Mouse (Mus musculus) spleen, adult 2 months (tissue): ENCODE results near the gene Tceal3. TPM values are rescaled to one million over a fixed set of nuclear protein-coding genes. Genes with fewer than 3 reads are reported as not detected.
"Not testable (repeated sequence)": the region's sequence is repeated elsewhere in the genome, so short reads cannot be mapped to it uniquely, and the experiment has no call there.

Experiments used
- DNase-seq, 2 experiments: peaks; one replicate each; pipeline versions ENCODE4 v3.0.0 to v3.0.0-alpha.2; 2012 to 2021; ENCODE audit warnings: low spot score in 2 of 2, low read depth in 1 of 2
- H3K27ac ChIP-seq: fragments of 200-500 bp; 2 replicates; pipeline ENCODE4 v1.5.1; 2012; ENCODE audit warnings: low read length, inconsistent platforms; ENCODE audit not compliant: insufficient read depth
- H3K27me3 ChIP-seq: fragments of 200-500 bp; 2 replicates; pipeline ENCODE4 v1.6.1; 2012; ENCODE audit warnings: mild to moderate bottlenecking, moderate library complexity, low read length, inconsistent platforms; ENCODE audit not compliant: control insufficient read depth, insufficient read depth
- H3K36me3 ChIP-seq: fragments of 200-500 bp; 2 replicates; pipeline ENCODE4 v1.6.1; 2012; ENCODE audit warnings: mild to moderate bottlenecking, low read length, inconsistent platforms; ENCODE audit not compliant: control insufficient read depth, insufficient read depth
- H3K4me1 ChIP-seq: fragments of 200-500 bp; 2 replicates; pipeline ENCODE4 v1.6.1; 2011; ENCODE audit warnings: inconsistent platforms; ENCODE audit not compliant: control insufficient read depth, insufficient read depth, insufficient read length
- H3K4me3 ChIP-seq: fragments of 200-500 bp; 2 replicates; pipeline ENCODE4 v1.5.1; 2011; ENCODE audit warnings: mild to moderate bottlenecking, inconsistent platforms; ENCODE audit not compliant: insufficient read depth, insufficient read length; ENCODE audit errors: extremely low read depth
- CTCF ChIP-seq: fragments of 200-500 bp; IDR thresholded peaks from 2 replicates; pipeline ENCODE4 v1.5.1; 2011; ENCODE audit warnings: mild to moderate bottlenecking, inconsistent platforms; ENCODE audit not compliant: insufficient read depth, insufficient read length, insufficient replicate concordance; ENCODE audit errors: extremely low read depth
- POLR2A ChIP-seq: fragments of 200-500 bp; IDR thresholded peaks from 2 replicates; pipeline ENCODE4 v1.6.1; 2011; ENCODE audit warnings: low read depth, low read length, inconsistent platforms
- WGBS: fragments of 180-500 bp; shearing (Covaris S2); methylation state at CpG from one replicate; pipeline ENCODE4 v1.1.7; 2018; 5-methylcytosine and 5-hydroxymethylcytosine counted together
- polyA plus RNA-seq: library from polyadenylated mRNA; depleted of rRNA; stranded (reverse); fragments of >200 nt; gene quantifications from 2 replicates; pipeline ENCODE4 v1.2.3, GENCODE M21; 2012

The Tceal3 gene
- polyA plus RNA-seq, 1 experiment = 1.1 TPM

- H3K27me3 ChIP-seq = no peaks in the 10 kb centered on the region
- no peaks in the 10 kb centered on the region for H3K36me3 ChIP-seq
- no peak for TF ChIP-seq CTCF
- no peak for TF ChIP-seq POLR2A
- H3K27ac ChIP-seq = no peak overlapping the region
- no peaks in the 10 kb centered on the region for H3K4me1 ChIP-seq
- no peak for DNase-seq
- H3K4me3 ChIP-seq = no peak overlapping the region
- 79% methylated on average over 2 of the region's 2 CpGs for WGBS
Measured at GRCm38 (mm10) chrX:136668794-136669193, 78.2 kb downstream of the Tceal3 start.

GRCm38 (mm10) chrX:136680989-136681388, 90.3 kb downstream of the Tceal3 start:
- H3K4me1 ChIP-seq = no peaks in the 10 kb centered on the region
- no peak for DNase-seq
- no peaks in the 10 kb centered on the region for H3K36me3 ChIP-seq
- H3K27me3 ChIP-seq = no peaks in the 10 kb centered on the region
- no peak overlapping the region for H3K27ac ChIP-seq
- no peak for TF ChIP-seq CTCF
- no peak for TF ChIP-seq POLR2A
- WGBS = 65% methylated on average over 3 of the region's 3 CpGs
- no peak overlapping the region for H3K4me3 ChIP-seq

DNA sequence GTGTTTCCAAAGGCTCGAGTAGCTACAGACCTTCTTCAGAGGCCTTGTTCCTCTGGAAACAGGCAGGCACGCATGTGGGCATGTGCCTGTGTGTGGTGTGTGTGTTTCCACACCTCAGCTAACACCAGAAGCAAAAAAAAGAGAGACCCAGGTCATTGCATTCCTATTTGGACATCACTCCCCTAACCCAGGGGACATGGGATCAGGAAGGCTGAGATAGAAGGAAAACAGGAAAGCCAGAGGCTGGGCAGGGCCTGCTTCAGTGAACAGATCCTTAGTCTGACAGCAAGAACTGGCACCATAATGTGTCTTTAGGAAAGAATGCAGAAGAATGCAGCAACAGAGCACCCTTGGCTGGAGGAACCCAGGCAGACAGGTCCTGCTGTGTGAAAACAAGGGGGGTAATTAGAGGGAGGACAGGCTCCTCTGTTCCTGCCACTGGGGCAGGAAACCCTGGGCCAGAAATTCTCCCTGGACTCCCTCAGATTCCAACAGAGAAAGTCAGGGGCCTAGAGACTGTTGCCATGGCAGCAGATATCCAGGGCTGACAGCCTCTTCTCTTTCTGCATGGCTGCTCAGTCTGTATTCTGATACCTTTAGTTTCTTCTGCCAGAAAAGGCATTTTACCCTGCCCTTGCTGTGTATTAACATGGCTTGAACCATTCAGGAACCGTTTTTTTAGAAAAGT, 101.1 kb downstream of the Tceal3 start:
- not testable (repeated sequence) for H3K27me3 ChIP-seq, DNase-seq

DNA sequence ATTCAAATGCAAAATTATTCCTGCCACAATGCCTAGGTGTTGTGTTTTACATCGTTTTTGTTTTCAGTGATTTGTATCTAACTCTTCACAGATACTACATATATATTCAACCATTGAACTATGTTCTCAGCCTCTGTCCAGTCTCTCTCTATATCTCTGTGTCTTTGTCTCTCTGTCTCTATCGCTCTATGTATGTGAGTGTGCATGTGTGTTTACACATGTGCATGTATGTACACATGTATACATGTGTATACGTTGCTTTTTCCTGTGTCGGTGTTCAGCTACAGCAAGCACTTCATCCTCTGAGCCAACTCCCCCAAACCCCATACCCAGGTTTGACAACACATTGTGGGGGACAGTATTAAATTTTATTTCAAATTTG, 101.6 kb downstream of the Tceal3 start:
- H3K27ac ChIP-seq = no peak overlapping the region
- H3K4me3 ChIP-seq = no peak overlapping the region
- 86% methylated on average over 4 of the region's 4 CpGs for WGBS
- no peaks in the 10 kb centered on the region for H3K27me3 ChIP-seq
- no peak for DNase-seq
- H3K36me3 ChIP-seq = no peaks in the 10 kb centered on the region
- no peak for TF ChIP-seq CTCF
- TF ChIP-seq POLR2A = no peak
- no peaks in the 10 kb centered on the region for H3K4me1 ChIP-seq

More for the DNA sequence above, 101.1 kb downstream of the Tceal3 start:
- not testable (repeated sequence) for H3K36me3 ChIP-seq, H3K4me3 ChIP-seq, H3K27ac ChIP-seq, H3K4me1 ChIP-seq
- WGBS = 64% methylated on average over 3 of the region's 3 CpGs

- TF ChIP-seq CTCF (no peak), POLR2A (no peak)
- Histone ChIP-seq H3K4me1 (no peaks in the 10 kb centered on the region), H3K4me3 (no peak overlapping the region), H3K36me3 (no peaks in the 10 kb centered on the region), H3K27me3 (no peaks in the 10 kb centered on the region), H3K27ac (no peak overlapping the region)
- whole genome bisulfite sequencing = 94% methylated on average over 5 of the region's 5 CpGs
- DNase-seq = no peak
Measured at GRCm38 (mm10) chrX:136693196-136693595, 102.6 kb downstream of the Tceal3 start.

GRCm38 (mm10) chrX:136707446-136708167, 117.0 kb downstream of the Tceal3 start, which contains the start of gene Tceal1:
TSS of gene Tceal1 (plus strand) at chrX:136707982.
- no peak for DNase-seq
- TF ChIP-seq CTCF = no peak
- no peak for TF ChIP-seq POLR2A
- Histone ChIP-seq H3K4me1 (no peaks in the 10 kb centered on the region), H3K27me3 (no peaks in the 10 kb centered on the region), H3K36me3 (no peaks in the 10 kb centered on the region), H3K27ac (no peak within 1 kb of the TSS), H3K4me3 (peak within 1 kb of the TSS; percentile 60)
- 32% methylated on average over 15 of the region's 15 CpGs for WGBS

DNA sequence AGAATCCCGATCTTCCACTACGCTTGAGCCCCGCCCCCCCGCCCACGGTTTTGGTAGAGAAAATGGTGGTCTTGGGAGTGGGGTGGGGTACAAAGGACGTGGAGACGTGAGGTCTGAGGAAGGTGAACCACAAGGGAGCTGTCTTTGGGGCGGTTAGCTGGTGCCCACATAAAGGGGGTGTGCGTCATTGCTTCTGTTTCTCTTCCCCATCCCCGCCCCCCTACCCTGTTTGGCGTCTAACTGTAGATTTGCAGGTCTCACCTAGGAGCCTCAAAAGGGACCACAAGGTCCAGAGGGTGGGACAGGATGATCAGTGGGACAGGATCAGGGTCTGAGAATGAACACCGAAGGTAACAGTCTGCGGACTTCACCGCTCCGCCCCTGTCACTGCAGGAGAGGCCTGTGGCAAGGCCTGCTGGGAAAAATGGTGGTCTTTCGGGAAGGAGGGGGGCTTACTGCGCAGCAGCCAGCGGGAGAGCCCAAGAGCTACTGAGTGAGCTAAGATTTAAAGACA, 117.6 kb downstream of the Tceal3 start:
- H3K36me3 ChIP-seq = no peaks in the 10 kb centered on the region
- H3K4me1 ChIP-seq = no peaks in the 10 kb centered on the region
- H3K27ac ChIP-seq = no peak overlapping the region
- 28% methylated on average over 18 of the region's 18 CpGs for WGBS
- no peak for TF ChIP-seq CTCF
- no peak for TF ChIP-seq POLR2A
- no peaks in the 10 kb centered on the region for H3K27me3 ChIP-seq
- peak; percentile 3 to 14 for DNase-seq
- peak overlapping the region; percentile 60 for H3K4me3 ChIP-seq
